Mouse (Mus musculus): Measurements from ENCODE around the gene Ank2. TPM values are rescaled to one million over a fixed set of nuclear protein-coding genes. Genes with fewer than 3 reads are reported as not detected.

Ank2 gene
- polyA plus RNA-seq, 1 experiment from 2014 or later: 24.9 TPM

DNA sequence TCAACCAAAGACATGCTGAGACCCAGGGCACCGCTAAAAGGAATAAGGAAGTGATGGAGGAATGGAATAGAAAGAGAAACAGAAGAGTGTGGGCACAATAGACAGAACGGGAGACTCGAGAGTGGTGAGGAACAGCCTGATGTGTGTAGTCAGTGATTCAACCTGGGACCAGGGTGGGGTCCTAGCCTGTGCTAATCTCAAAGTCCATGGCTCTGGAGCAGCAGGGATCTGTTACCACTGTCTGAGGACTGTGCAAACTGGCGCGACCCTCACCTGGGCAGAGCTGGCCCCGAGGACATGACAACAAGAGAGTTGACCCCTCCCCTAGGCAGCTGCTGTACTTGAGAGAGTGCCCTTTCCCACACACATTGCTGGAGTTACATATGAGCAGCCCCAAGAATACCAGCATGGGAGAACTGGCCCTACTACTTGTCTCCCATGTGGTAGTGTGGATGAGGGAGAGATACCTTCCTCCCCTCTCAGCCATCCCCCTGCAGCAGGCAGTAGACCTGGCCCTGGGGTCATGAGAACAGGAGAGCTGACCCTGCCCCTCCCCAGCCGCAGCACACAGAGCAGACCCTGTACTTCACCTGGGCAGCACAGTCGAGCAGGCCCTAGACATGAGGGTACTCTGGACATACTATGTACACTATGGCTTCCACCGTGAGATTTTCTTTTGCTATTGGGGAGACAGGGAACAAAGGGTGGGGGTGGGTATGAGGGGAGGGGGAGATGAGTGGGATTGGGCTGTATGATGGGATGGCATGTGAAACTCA is 493.1 kb downstream of the Ank2 start:
- Histone ChIP-seq H3K9me3 (no peaks in the 10 kb centered on the region), H3K4me3 (replicated peaks) (no peak overlapping the region), H3K36me3 (no peaks in the 10 kb centered on the region), H3K27me3 (replicated peaks) (no peaks in the 10 kb centered on the region), H3K4me2 (replicated peaks) (no peak overlapping the region), H3K9ac (no peak overlapping the region), H3K4me1 (replicated peaks) (no peaks in the 10 kb centered on the region), H3K27ac (no peak overlapping the region)
- 0 out of 2 replicates have a peak, but pooled peaks have one; percentile 24 for ATAC-seq
- WGBS: 87% methylated on average over 9 of the region's 9 CpGs

DNA sequence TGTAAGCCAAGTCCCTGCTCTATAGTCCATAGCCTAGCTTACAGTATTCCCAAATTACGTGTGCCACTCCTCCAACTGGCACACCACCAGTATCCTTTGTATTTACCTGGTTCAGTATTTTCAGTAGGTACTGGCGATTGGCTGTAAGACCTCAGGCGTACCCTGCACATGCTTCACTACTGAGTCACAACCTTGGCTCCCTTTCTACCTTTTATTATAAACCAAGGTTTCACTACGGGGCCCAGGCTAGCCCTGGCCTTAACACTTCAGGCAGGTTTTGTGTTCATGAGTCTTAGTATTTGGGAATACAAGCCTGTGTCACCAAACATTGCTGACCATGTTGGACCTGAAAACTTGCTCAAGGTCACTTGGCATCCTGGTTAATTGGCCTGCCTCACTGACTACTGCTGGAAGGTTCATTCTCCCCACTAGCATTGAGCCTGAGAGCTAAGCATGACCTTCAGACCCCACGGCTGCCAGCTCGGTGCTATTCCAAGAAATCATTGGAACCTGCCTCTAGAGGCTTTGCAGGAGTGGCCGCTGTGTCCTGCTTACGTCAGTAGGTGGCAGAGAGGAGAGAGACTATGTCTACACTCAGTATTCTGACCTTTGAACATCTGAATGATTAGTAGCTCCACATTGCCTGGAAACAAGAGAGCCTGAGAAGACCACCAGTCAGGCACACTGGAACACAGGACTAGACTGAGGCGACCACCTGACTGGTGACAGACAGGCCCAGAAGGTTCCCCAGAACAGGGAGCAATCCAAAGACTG is 494.1 kb downstream of the Ank2 start:
- 76% methylated on average over 9 of the region's 9 CpGs for WGBS
- H3K27me3 ChIP-seq (replicated peaks): no peaks in the 10 kb centered on the region
- H3K4me3 ChIP-seq (replicated peaks): no peak overlapping the region
- no peaks in the 10 kb centered on the region for H3K9me3 ChIP-seq
- ATAC-seq: peak; percentile 92
- no peak overlapping the region for H3K4me2 ChIP-seq (replicated peaks)
- H3K27ac ChIP-seq: no peak overlapping the region
- H3K9ac ChIP-seq: no peak overlapping the region
- H3K4me1 ChIP-seq (replicated peaks): no peaks in the 10 kb centered on the region
- H3K36me3 ChIP-seq: no peaks in the 10 kb centered on the region

DNA sequence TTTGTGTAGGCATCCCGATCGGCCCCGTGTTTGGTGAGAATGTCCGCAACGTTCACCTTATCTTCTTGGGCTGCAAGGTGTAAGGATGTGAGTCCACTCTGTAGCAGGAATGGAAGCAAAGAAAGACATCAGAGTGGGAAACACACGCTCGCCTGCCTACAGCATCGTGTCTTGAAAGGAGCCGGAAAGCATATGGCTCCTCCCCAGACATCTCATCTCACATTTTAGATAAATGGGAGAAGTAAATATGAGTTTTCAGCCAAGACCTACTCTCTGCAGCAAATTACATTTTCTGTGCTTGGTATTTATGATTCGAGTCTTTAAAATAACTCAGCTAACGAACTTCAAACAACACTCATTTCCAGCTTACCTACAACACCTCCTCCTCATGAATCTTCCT is 495.2 kb downstream of the Ank2 start:
- WGBS: 95% methylated on average over 11 of the region's 11 CpGs

DNA sequence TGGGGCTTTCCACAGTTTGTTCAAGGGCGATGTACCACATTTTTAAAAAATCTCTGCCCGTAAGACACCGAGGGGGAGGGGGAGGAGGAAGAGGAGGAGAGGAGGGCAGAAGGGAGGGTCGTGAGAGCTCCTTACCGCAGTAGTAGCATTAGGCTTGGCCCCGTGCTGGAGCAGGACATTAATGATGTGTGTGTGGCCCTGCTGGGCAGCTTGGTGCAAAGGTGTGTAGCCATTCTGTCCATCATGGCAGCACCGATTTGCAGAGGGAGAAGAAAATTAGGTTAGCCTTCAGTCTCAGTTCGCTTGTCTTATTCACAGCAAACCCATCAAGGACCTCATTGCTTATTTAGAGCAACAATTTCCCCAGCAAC is 500.4 kb downstream of the Ank2 start:
- H3K9ac ChIP-seq: no peak overlapping the region
- no peaks in the 10 kb centered on the region for H3K27me3 ChIP-seq (replicated peaks)
- WGBS: 15% methylated on average over 8 of the region's 8 CpGs
- 0 out of 2 replicates have a peak, but pooled peaks cover 2% of the 10 kb centered on the region for H3K4me1 ChIP-seq (replicated peaks)
- no peaks in the 10 kb centered on the region for H3K36me3 ChIP-seq
- H3K9me3 ChIP-seq: no peaks in the 10 kb centered on the region
- peak; percentile 26; the same call in 1 of the 2 replicates for ATAC-seq
- peak overlapping the region; percentile 58 for H3K4me2 ChIP-seq (replicated peaks)
- peak overlapping the region; percentile 71 for H3K27ac ChIP-seq
- no peak overlapping the region; the same call in 1 of the 2 replicates for H3K4me3 ChIP-seq (replicated peaks)

More for the DNA sequence above, 495.2 kb downstream of the Ank2 start:
- H3K27me3 ChIP-seq (replicated peaks): no peaks in the 10 kb centered on the region
- no peak overlapping the region for H3K27ac ChIP-seq
- no peak overlapping the region for H3K9ac ChIP-seq
- H3K4me2 ChIP-seq (replicated peaks): no peak overlapping the region
- H3K4me3 ChIP-seq (replicated peaks): no peak overlapping the region
- no peaks in the 10 kb centered on the region for H3K4me1 ChIP-seq (replicated peaks)
- no peak for ATAC-seq
- no peaks in the 10 kb centered on the region for H3K9me3 ChIP-seq
- H3K36me3 ChIP-seq: no peaks in the 10 kb centered on the region

DNA sequence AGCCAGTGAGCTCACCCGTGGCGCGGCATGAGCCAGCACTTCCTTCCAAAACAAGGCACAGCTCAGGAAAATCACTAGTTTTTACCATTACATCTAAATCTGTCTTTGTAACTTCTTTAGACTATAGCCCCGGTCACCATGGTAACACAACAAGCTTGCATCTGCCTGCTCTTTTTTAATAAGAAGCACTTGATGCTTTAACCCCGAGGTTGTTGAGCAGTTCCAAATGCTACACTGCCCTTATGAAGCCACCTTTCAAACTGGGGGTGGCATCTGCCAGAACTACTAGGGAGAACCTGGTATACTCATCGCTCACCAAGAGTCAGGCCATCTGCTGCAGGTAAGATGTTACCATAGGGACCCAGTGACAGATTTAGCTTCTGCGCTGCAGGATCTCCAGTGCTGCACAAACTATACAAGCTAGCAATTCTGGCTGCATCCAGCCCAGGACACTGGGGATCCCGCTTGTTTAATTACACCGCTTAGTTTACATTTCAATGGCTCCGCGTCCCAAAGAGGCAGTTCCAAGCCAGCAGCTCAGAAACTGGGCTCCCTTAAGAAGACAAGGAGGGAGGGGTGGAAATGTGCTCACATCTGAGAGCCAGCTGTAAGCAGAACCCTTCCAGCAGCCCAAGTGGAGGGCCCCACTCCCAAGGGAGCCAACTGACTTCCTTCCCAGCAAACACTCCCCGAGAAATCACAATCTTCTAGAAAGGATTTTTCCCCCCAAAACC is 501.0 kb downstream of the Ank2 start:
- ATAC-seq: peak; percentile 89

DNA sequence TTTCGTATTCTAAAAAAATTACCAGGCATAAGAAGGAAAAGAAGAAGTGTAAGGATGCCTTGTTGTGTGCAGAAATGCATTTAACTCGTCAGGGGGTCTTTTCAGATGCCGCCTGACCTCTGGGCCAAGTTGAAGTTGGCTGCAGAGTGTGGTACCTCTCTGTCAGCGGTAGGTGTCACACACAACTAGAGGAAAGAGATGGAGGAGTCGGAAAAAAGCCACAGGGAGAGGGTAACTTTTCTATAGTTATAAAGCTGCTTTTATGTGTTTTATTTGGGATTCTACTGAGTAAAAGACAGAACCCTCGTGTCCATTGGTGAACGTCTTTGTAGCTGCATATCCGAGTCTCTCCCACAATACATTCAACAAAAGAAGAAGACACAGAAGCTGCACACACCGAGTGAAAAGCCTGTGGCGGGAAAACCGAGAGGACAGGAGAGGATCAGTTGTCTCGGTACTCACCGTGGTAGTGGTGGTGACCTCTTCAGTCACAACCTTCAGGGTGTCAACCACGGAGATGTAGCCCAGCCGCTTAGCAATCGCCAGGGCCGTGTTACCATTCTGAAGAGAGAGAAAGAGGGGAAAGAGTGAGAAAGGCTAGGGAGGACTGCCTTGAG is 501.7 kb downstream of the Ank2 start:
- Histone ChIP-seq H3K4me2 (replicated peaks) (peak overlapping the region; percentile 58), H3K27me3 (replicated peaks) (no peaks in the 10 kb centered on the region), H3K36me3 (no peaks in the 10 kb centered on the region), H3K4me1 (replicated peaks) (0 out of 2 replicates have a peak, but pooled peaks cover 2% of the 10 kb centered on the region), H3K9ac (0 out of 2 replicates have a peak overlapping the region, but pooled peaks have one; percentile 4), H3K9me3 (no peaks in the 10 kb centered on the region), H3K27ac (peak overlapping the region; percentile 71), H3K4me3 (replicated peaks) (peak overlapping the region; percentile 23)
- ATAC-seq: peak; percentile 38; the same call in 1 of the 2 replicates
- 22% methylated on average over 17 of the region's 17 CpGs for WGBS

More for the DNA sequence above, 501.0 kb downstream of the Ank2 start:
- Histone ChIP-seq H3K4me2 (replicated peaks) (peak overlapping the region; percentile 58), H3K9ac (0 out of 2 replicates have a peak overlapping the region, but pooled peaks have one; percentile 4), H3K27me3 (replicated peaks) (no peaks in the 10 kb centered on the region), H3K4me3 (replicated peaks) (peak overlapping the region; percentile 23), H3K9me3 (no peaks in the 10 kb centered on the region), H3K36me3 (no peaks in the 10 kb centered on the region), H3K4me1 (replicated peaks) (0 out of 2 replicates have a peak, but pooled peaks cover 2% of the 10 kb centered on the region), H3K27ac (peak overlapping the region; percentile 71)
- WGBS: 19% methylated on average over 12 of the region's 12 CpGs

DNA sequence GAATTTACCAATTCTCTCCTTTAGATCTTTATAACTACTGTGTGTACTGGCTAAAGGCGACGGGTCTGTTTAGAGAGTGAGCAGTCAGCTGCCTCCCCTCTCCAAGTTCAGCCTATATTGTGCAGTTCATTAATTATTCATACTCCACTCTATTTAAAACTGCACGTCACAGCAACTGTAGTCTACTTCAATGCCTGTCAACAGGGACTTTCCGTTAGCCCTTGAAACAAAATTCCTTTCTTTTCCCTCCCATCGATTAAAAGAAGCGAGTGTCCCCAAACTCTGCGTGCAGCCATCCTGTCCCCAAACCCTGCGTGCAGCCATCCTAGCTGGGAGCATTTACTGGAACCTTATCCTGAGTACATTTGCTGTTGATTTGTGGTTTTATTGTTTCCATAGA is 502.4 kb downstream of the Ank2 start:
- H3K9ac ChIP-seq: no peak overlapping the region
- H3K27me3 ChIP-seq (replicated peaks): no peaks in the 10 kb centered on the region
- 0 out of 2 replicates have a peak, but pooled peaks cover 2% of the 10 kb centered on the region for H3K4me1 ChIP-seq (replicated peaks)
- WGBS: 76% methylated on average over 8 of the region's 8 CpGs
- no peak overlapping the region for H3K4me3 ChIP-seq (replicated peaks)
- H3K9me3 ChIP-seq: no peaks in the 10 kb centered on the region
- no peaks in the 10 kb centered on the region for H3K36me3 ChIP-seq
- H3K27ac ChIP-seq: no peak overlapping the region
- H3K4me2 ChIP-seq (replicated peaks): peak overlapping the region; percentile 58; the same call in 1 of the 2 replicates
- ATAC-seq: no peak

DNA sequence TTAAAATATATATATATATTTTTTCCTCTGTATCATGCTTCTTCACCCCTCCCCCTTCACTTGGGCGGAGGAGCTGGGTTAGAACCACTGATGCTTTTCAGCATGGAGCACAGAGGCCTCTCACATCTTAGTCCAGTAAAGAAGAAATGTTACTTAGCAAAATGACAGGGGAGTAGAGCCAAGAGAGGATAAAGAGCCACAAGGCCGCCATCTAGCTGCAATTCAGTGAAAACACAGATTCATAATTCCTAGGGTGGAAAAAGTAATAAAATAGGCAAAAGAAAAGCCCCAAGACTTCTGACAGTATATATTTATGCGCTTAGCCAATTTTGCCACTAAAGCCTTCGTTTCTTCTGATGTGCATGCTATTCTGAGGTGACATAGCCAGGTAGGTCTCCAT is 503.2 kb downstream of the Ank2 start:
- no peak overlapping the region for H3K4me2 ChIP-seq (replicated peaks)

DNA sequence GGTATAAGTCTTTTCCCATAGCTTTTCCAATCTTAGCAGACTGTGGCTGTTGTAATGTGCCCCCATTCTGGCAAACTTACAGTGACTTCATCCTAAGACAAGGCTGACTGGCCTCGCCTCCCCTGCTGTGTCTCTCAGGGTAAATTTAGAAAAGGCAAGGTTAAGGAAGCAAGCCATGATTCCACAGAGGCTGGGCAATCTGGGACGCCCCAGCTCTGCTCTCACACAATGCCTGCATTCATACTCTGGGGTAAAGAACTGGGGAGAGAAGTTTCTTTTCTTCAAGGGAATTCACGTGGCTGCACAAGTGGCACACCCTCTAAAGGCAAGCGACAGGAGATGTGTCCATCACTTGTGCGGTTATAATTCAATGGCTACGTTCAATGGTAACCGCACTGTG is 505.0 kb downstream of the Ank2 start:
- no peak overlapping the region for H3K4me2 ChIP-seq (replicated peaks)
- WGBS: 77% methylated on average over 7 of the region's 7 CpGs

More for the DNA sequence above, 503.2 kb downstream of the Ank2 start:
- no peaks in the 10 kb centered on the region for H3K36me3 ChIP-seq
- H3K9me3 ChIP-seq: no peaks in the 10 kb centered on the region
- no peaks in the 10 kb centered on the region for H3K27me3 ChIP-seq (replicated peaks)
- no peak overlapping the region for H3K9ac ChIP-seq
- H3K4me1 ChIP-seq (replicated peaks): 0 out of 2 replicates have a peak, but pooled peaks cover 2% of the 10 kb centered on the region
- WGBS: 84% methylated on average over 4 of the region's 4 CpGs
- ATAC-seq: no peak
- H3K4me3 ChIP-seq (replicated peaks): no peak overlapping the region
- H3K27ac ChIP-seq: no peak overlapping the region

DNA sequence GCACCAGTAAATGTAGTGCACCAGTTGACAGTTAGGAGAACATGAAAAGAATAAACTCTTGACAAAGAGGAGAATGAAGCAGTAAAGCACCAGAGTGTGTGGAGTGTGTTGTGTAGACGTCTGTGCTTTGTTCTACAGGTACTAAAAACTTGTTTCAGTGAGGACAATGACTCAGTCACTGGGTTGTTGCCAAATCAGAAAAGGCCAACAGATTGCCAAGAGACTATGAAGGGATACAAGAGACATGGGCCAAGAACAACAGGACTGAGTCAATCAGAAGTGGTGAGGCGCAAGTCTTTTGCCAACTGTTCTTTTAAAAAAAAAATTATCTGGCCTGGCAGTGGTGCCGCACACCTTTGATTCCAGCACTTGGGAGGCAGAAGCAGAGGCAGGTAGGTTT is 509.2 kb downstream of the Ank2 start:
- Histone ChIP-seq H3K4me3 (replicated peaks) (no peak overlapping the region), H3K27me3 (replicated peaks) (no peaks in the 10 kb centered on the region), H3K4me2 (replicated peaks) (no peak overlapping the region), H3K9ac (no peak overlapping the region), H3K36me3 (no peaks in the 10 kb centered on the region), H3K9me3 (no peaks in the 10 kb centered on the region), H3K4me1 (replicated peaks) (no peaks in the 10 kb centered on the region), H3K27ac (no peak overlapping the region)
- WGBS: 88% methylated on average over 3 of the region's 3 CpGs
- ATAC-seq: no peak

More for the DNA sequence above, 505.0 kb downstream of the Ank2 start:
- Histone ChIP-seq H3K27me3 (replicated peaks) (no peaks in the 10 kb centered on the region), H3K4me3 (replicated peaks) (no peak overlapping the region), H3K4me1 (replicated peaks) (0 out of 2 replicates have a peak, but pooled peaks cover 2% of the 10 kb centered on the region), H3K36me3 (no peaks in the 10 kb centered on the region), H3K9me3 (no peaks in the 10 kb centered on the region), H3K27ac (no peak overlapping the region), H3K9ac (no peak overlapping the region)
- ATAC-seq: no peak

DNA sequence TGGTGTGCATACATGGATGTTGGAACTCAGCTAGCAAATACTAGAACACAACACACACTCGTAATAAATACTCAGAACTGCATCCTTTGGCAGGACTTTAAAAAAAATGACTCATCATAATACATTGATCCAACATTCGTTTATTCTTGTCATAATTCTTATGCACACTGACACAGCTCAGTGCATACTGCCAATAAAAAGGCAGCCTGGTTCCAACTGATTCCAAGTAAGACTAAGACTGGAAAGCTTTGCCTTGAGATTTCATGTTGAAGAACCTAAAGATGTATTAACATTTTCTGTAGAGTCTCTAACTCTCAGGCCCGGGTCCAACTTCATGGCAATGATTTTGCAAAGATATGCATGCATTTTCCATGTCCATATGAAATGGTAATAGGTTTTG is 512.5 kb downstream of the Ank2 start:
- WGBS: 74% methylated on average over 3 of the region's 3 CpGs
- H3K9ac ChIP-seq: no peak overlapping the region
- no peak overlapping the region for H3K4me3 ChIP-seq (replicated peaks)
- no peaks in the 10 kb centered on the region for H3K9me3 ChIP-seq
- no peak overlapping the region for H3K27ac ChIP-seq
- H3K27me3 ChIP-seq (replicated peaks): no peaks in the 10 kb centered on the region
- H3K4me2 ChIP-seq (replicated peaks): no peak overlapping the region
- no peaks in the 10 kb centered on the region for H3K36me3 ChIP-seq
- no peak for ATAC-seq
- H3K4me1 ChIP-seq (replicated peaks): no peaks in the 10 kb centered on the region

All from intestine, embryonic 15.5 days (tissue).